Mouse (Mus musculus) C2C12 (cell line): Measurements from ENCODE around the gene Dao.

ENCODE experiments used
- CTCF ChIP-seq: IDR thresholded peaks from one replicate; pipeline ENCODE4 v1.5.1; 2011; ENCODE audit not compliant: control insufficient read depth, insufficient read depth, insufficient read length
- MAX ChIP-seq: IDR thresholded peaks from one replicate; pipeline ENCODE4 v1.6.1; 2011; ENCODE audit warnings: mild to moderate bottlenecking, control low read depth
- USF1 ChIP-seq: IDR thresholded peaks from one replicate; pipeline ENCODE4 v1.6.1; 2011; ENCODE audit warnings: low read depth, mild to moderate bottlenecking, control low read depth, moderate library complexity

DNA sequence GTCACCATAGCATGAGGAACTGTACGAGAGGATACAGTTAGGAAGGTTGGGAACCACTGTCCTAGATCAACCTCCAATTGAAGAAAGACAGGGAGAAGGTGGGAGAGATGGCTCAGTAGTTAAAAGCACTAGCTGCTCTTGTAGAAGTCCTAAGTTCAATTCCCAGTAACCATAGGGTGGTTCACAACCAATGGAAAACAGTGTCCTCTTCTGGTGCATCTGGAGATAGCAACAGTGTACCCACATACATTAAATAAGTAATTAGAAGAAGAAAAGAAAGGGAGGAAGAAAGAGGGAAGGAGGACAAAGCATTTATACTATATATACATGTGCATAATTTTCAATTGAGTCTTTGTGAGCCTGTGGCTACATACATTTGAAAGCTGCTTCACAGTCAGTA lies 41.6 kb downstream of the Dao start:
- TF ChIP-seq CTCF: no peak
- TF ChIP-seq USF1: no peak
- no peak for TF ChIP-seq MAX
